Mouse (Mus musculus) embryonic facial prominence, embryonic 14.5 days (tissue): ENCODE data around the gene Fam229b. TPM values are rescaled to one million over a fixed set of nuclear protein-coding genes. Genes with fewer than 3 reads are reported as not detected.
A peak's percentile ranks its signal among the peaks of the same experiment; 100 is the strongest.

Experiments used
- ATAC-seq: fragments of 200-750 bp; cut with Nextera tagmentation; 2 replicates; pipeline ENCODE4 v1.8.0; 2017; ENCODE audit warnings: low read depth, moderate number of reproducible peaks, moderate TSS enrichment
- DNase-seq: peaks from one replicate; pipeline ENCODE4 v3.0.0-alpha.2; 2015; ENCODE audit warnings: low spot score
- H3K27ac ChIP-seq: fragments of 300-500 bp; sonication (generic); replicated peaks from 2 replicates; pipeline ENCODE4 v1.5.1; 2014; ENCODE audit warnings: low read depth, mild to moderate bottlenecking, low read length, moderate library complexity
- H3K27me3 ChIP-seq: fragments of 300-500 bp; sonication (generic); replicated peaks from 2 replicates; pipeline ENCODE4 v1.6.1; 2014; ENCODE audit warnings: low read length; ENCODE audit not compliant: control insufficient read depth, insufficient read depth
- H3K36me3 ChIP-seq: fragments of 300-500 bp; sonication (generic); 2 replicates; pipeline ENCODE4 v1.6.1; 2014; ENCODE audit warnings: low read length, mixed read lengths; ENCODE audit not compliant: control insufficient read depth, insufficient read depth
- H3K4me1 ChIP-seq: fragments of 300-500 bp; sonication (generic); 2 replicates; pipeline ENCODE4 v1.6.1; 2014; ENCODE audit warnings: antibody characterized with exemption, low read length; ENCODE audit not compliant: control insufficient read depth, insufficient read depth
- H3K4me2 ChIP-seq: fragments of 300-500 bp; sonication (generic); 2 replicates; pipeline ENCODE4 v1.6.1; 2014; ENCODE audit warnings: low read depth, mild to moderate bottlenecking, low read length, moderate library complexity, mixed read lengths
- H3K4me3 ChIP-seq: fragments of 300-500 bp; sonication (generic); 2 replicates; pipeline ENCODE4 v1.5.1; 2014; ENCODE audit warnings: low read depth, mild to moderate bottlenecking, low read length
- H3K9ac ChIP-seq: fragments of 300-500 bp; sonication (generic); 2 replicates; pipeline ENCODE4 v1.6.1; 2014; ENCODE audit warnings: low read depth, mild to moderate bottlenecking, low read length, moderate library complexity, mixed read lengths
- H3K9me3 ChIP-seq: fragments of 300-500 bp; sonication (generic); 2 replicates; pipeline ENCODE4 v1.6.1; 2016; ENCODE audit warnings: low read length; ENCODE audit not compliant: control insufficient read depth
- WGBS: fragments of 180-500 bp; shearing (Covaris S2); extraction: QIAGEN DNeasy Blood & Tissue Kit; methylation state at CpG from one replicate; pipeline ENCODE4 v1.1.7; 2014; 5-methylcytosine and 5-hydroxymethylcytosine counted together
- polyA plus RNA-seq: library from polyadenylated mRNA; unstranded; fragments of >200 nt; fragmentation: Nextera tagmentation; extraction: Ambion mirVana; gene quantifications from 2 replicates; pipeline ENCODE4 v1.2.1, GENCODE M21; 2014

Gene Fam229b
- polyA plus RNA-seq, 1 experiment from 2014 or later: 12.4 TPM

- H3K4me1 ChIP-seq: no peaks in the 10 kb centered on the region
- no peak overlapping the region for H3K4me3 ChIP-seq
- DNase-seq: no peak
- H3K9me3 ChIP-seq: no peaks in the 10 kb centered on the region
- no peak overlapping the region for H3K9ac ChIP-seq
- 69% methylated on average over 5 of the region's 5 CpGs for WGBS
- no peaks in the 10 kb centered on the region for H3K36me3 ChIP-seq
- no peak overlapping the region for H3K27ac ChIP-seq
- peak; percentile 20; the same call in 1 of the 2 replicates for ATAC-seq
- no peaks in the 10 kb centered on the region for H3K27me3 ChIP-seq
- no peak overlapping the region for H3K4me2 ChIP-seq
Measured at GRCm38 (mm10) chr10:39156719-39157118, 23.0 kb upstream of the Fam229b start.

GRCm38 (mm10) chr10:39142216-39142615 is 8.5 kb upstream of the Fam229b start:
- Histone ChIP-seq H3K4me2 (no peak overlapping the region), H3K9me3 (no peaks in the 10 kb centered on the region), H3K4me1 (no peaks in the 10 kb centered on the region), H3K27me3 (no peaks in the 10 kb centered on the region), H3K4me3 (no peak overlapping the region), H3K9ac (no peak overlapping the region), H3K36me3 (peaks cover 83% of the 10 kb centered on the region), H3K27ac (no peak overlapping the region)
- no peak for ATAC-seq
- no peak for DNase-seq
- WGBS: 88% methylated on average over 12 of the region's 12 CpGs

- no peak for DNase-seq
- Histone ChIP-seq H3K27ac (no peak overlapping the region), H3K4me2 (no peak overlapping the region), H3K4me1 (no peaks in the 10 kb centered on the region), H3K27me3 (no peaks in the 10 kb centered on the region), H3K9ac (no peak overlapping the region), H3K36me3 (peaks cover 77% of the 10 kb centered on the region), H3K4me3 (no peak overlapping the region), H3K9me3 (no peaks in the 10 kb centered on the region)
- ATAC-seq: no peak
- WGBS: 97% methylated on average over 2 of the region's 2 CpGs
Measured at GRCm38 (mm10) chr10:39141401-39141800, 7.7 kb upstream of the Fam229b start.

GRCm38 (mm10) chr10:39140843-39141242 is 7.1 kb upstream of the Fam229b start:
- H3K4me2 ChIP-seq: no peak overlapping the region
- no peaks in the 10 kb centered on the region for H3K27me3 ChIP-seq
- H3K9ac ChIP-seq: no peak overlapping the region
- 79% methylated on average over 14 of the region's 14 CpGs for WGBS
- H3K9me3 ChIP-seq: no peaks in the 10 kb centered on the region
- DNase-seq: no peak
- no peak overlapping the region for H3K4me3 ChIP-seq
- H3K27ac ChIP-seq: no peak overlapping the region
- H3K4me1 ChIP-seq: peaks cover 5% of the 10 kb centered on the region; the same call in 1 of the 2 replicates
- ATAC-seq: no peak
- peaks cover 72% of the 10 kb centered on the region for H3K36me3 ChIP-seq

GRCm38 (mm10) chr10:39138761-39139160 is 5.0 kb upstream of the Fam229b start:
- 89% methylated on average over 6 of the region's 6 CpGs for WGBS
- DNase-seq (no peak), ATAC-seq (no peak)
- no peaks in the 10 kb centered on the region for H3K27me3 ChIP-seq
- H3K9me3 ChIP-seq: no peaks in the 10 kb centered on the region
- H3K4me1 ChIP-seq: peaks cover 12% of the 10 kb centered on the region
- no peak overlapping the region for H3K9ac ChIP-seq
- no peak overlapping the region for H3K4me3 ChIP-seq
- no peak overlapping the region for H3K4me2 ChIP-seq
- no peak overlapping the region for H3K27ac ChIP-seq
- peaks cover 53% of the 10 kb centered on the region for H3K36me3 ChIP-seq

- Histone ChIP-seq H3K27ac (no peak overlapping the region), H3K9ac (no peak overlapping the region), H3K4me1 (peaks cover 12% of the 10 kb centered on the region), H3K27me3 (no peaks in the 10 kb centered on the region), H3K4me2 (no peak overlapping the region), H3K36me3 (peaks cover 43% of the 10 kb centered on the region), H3K9me3 (no peaks in the 10 kb centered on the region), H3K4me3 (no peak overlapping the region)
- WGBS: 92% methylated on average over 3 of the region's 3 CpGs
- ATAC-seq (no peak), DNase-seq (no peak)
Measured at GRCm38 (mm10) chr10:39137766-39138165, 4.1 kb upstream of the Fam229b start.

GRCm38 (mm10) chr10:39121412-39121811 is 12.3 kb downstream of the Fam229b start:
- Histone ChIP-seq H3K9me3 (no peaks in the 10 kb centered on the region), H3K4me2 (no peak overlapping the region), H3K9ac (no peak overlapping the region), H3K4me1 (no peaks in the 10 kb centered on the region), H3K27me3 (no peaks in the 10 kb centered on the region), H3K4me3 (no peak overlapping the region), H3K36me3 (no peaks in the 10 kb centered on the region), H3K27ac (no peak overlapping the region)
- 29% methylated on average over 4 of the region's 4 CpGs for WGBS
- ATAC-seq: no peak
- peak; percentile 39 for DNase-seq

DNA sequence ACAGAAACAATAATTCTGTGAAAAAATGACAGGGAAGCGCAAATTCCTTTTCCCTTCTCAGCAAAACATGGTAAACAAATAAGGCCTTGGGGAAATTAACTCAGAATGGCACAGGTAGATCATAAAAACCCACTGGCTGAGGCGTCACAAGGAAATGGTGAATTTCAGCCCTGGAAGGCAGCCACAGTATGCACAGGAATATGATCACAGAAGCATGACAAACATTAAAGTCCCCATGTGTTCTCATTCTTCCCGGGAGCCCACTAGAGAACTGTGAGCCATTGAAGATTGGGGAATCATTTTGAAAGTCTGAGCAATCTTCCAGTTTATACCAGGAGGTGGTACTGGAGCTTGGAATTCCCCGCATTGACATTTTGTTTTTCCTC is 24.2 kb downstream of the Fam229b start:
- ATAC-seq (no peak), DNase-seq (no peak)
- Histone ChIP-seq H3K9ac (no peak overlapping the region), H3K36me3 (peaks cover 72% of the 10 kb centered on the region), H3K4me1 (no peaks in the 10 kb centered on the region), H3K27me3 (no peaks in the 10 kb centered on the region), H3K4me3 (no peak overlapping the region), H3K9me3 (no peaks in the 10 kb centered on the region), H3K27ac (no peak overlapping the region), H3K4me2 (no peak overlapping the region)
- WGBS: 61% methylated on average over 4 of the region's 4 CpGs

DNA sequence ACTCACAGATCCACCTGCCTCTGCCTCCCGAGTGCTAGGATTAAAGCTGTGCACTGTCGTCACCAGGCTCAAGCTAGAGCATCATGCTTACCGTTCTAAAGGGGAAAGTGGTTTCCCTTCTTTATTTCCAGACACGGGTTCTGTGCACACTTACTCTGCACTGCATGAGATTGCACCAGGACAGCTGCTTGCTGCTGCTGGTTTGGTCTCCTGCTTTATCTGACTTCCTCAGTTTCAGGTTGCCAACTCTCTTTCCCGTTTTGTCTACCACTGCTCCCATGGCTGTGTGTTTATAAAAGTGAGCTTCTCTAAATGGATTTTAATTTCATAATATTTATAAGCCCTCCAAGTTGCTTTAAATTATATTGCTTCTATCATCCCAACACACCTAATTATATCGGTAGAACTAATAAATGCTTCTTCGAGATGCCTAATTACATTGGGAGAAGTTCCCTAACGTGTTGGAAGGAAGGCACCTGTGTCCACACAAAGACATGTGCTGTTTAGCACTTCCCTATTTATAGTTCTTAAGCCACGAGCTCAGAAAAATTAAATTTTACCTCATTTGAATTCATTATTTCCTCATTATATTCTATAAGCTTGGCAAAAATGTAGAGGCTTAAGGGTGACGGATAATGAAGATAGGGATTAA is 24.8 kb downstream of the Fam229b start:
- Histone ChIP-seq H3K27ac (no peak overlapping the region), H3K27me3 (no peaks in the 10 kb centered on the region), H3K9me3 (no peaks in the 10 kb centered on the region), H3K4me3 (no peak overlapping the region), H3K9ac (no peak overlapping the region), H3K36me3 (peaks cover 72% of the 10 kb centered on the region), H3K4me2 (no peak overlapping the region), H3K4me1 (no peaks in the 10 kb centered on the region)
- ATAC-seq: no peak
- no peak for DNase-seq
- 74% methylated on average over 10 of the region's 10 CpGs for WGBS
